Mouse (Mus musculus): ENCODE measurements at regions not wholly inside any gene's neighbourhood (a gene's known extent, or its start where the extent isn't known, plus 50 kb on each side); places are given as distances from the start of the nearest gene placed in this dataset.

DNA sequence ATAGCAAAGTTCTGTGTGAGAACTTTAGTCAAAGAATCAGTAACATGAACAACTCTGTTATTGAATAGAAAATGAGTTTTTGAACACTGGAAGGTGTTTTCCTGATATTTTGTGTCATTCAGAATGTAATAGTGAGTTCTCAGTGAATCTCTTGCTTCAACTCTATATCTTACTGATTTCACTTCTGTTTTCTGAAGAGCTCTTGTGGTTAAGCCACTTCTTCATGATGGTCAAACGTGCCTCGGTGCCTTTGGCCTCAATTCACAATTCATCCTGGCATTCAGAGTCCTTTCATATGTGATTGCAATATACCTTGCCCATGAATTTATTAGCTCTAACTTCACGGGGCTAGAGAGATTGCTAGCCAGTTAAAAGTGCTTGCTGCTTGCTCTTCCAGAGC is 102.3 kb downstream of the Gpr65 start:
- TF ChIP-seq CTCF (IDR thresholded peaks at IDR 0.05; ENCODE audit: low read depth) (no peak), EP300 (IDR thresholded peaks at IDR 0.05; ENCODE audit: low read depth) (no peak)
- Histone ChIP-seq H3K4me1 (replicated peaks; ENCODE audit: control insufficient read depth in 2 of 2, insufficient read depth in 2 of 2, low read length in 1 of 2) (no peaks in the 10 kb centered on the region), H3K36me3 (replicated peaks; ENCODE audit: control insufficient read depth, insufficient read depth, low read depth) (no peaks in the 10 kb centered on the region), H3K27ac (no peak overlapping the region), H3K4me2 (ENCODE audit: low read depth) (no peak overlapping the region), H3K27me3 (ENCODE audit: control insufficient read depth, insufficient read depth, low read length) (no peaks in the 10 kb centered on the region), H3K4me3 (ENCODE audit: insufficient read depth in 1 of 2, low read depth in 2 of 2, low read length in 2 of 2) (no peak overlapping the region), H3K9me3 (ENCODE audit: control insufficient read depth, low read length) (no peaks in the 10 kb centered on the region), H3K9ac (replicated peaks) (no peak overlapping the region)
- ATAC-seq (ENCODE audit: insufficient read depth) (no peak), DNase-seq (ENCODE audit: low read depth in 3 of 3, low spot score in 3 of 3) (no peak)
- WGBS (ENCODE audit: insufficient replicate concordance) = 17% methylated on average over 3 of the region's 3 CpGs

DNA sequence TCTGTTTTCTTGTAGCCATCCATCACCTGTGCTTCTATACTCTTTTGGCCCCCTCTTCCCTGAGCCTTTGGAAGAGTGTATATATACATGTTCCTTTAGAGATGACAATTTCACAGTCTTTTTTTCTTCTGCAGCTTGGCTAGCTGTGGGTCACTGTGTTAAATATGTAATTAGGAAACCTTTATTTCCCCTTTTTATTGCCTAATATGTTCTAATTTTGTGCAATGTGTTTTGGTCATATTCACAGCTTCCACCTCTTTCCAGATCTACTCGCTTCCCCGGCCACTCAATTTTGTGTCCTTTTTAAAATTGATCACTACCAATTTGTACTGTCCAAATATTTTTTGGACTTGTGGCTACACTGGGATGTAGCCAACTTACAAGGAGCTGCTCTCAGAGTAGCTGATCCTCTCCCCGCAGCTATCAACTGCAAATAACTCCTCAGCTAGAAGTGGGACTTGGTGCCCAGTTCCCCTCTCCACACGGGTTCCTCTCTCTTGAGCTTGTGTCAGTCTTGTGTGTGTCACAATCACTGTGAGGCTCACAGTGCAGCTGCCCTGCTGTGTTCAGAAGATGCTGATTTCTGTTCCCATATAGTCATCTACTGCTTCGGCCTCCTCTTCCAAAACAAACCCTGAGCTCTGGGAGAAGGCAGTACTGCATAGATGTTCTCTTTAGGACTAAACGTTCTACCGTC is 106.9 kb downstream of the Gpr65 start:
- WGBS (ENCODE audit: insufficient replicate concordance) = 64% methylated on average over 7 of the region's 7 CpGs
- H3K4me2 ChIP-seq (ENCODE audit: low read depth) = no peak overlapping the region
- H3K27me3 ChIP-seq (ENCODE audit: control insufficient read depth, insufficient read depth, low read length) = no peaks in the 10 kb centered on the region
- H3K36me3 ChIP-seq (replicated peaks; ENCODE audit: control insufficient read depth, insufficient read depth, low read depth) = no peaks in the 10 kb centered on the region
- no peaks in the 10 kb centered on the region for H3K9me3 ChIP-seq (ENCODE audit: control insufficient read depth, low read length)
- ATAC-seq (ENCODE audit: insufficient read depth) (no peak), DNase-seq (ENCODE audit: low read depth in 3 of 3, low spot score in 3 of 3) (peak in 1 of 3 experiments; percentile 7)
- no peaks in the 10 kb centered on the region for H3K4me1 ChIP-seq (replicated peaks; ENCODE audit: control insufficient read depth in 2 of 2, insufficient read depth in 2 of 2, low read length in 1 of 2)
- H3K9ac ChIP-seq (replicated peaks) = no peak overlapping the region
- TF ChIP-seq EP300 (IDR thresholded peaks at IDR 0.05; ENCODE audit: low read depth) (no peak), CTCF (IDR thresholded peaks at IDR 0.05; ENCODE audit: low read depth) (no peak)
- H3K4me3 ChIP-seq (ENCODE audit: insufficient read depth in 1 of 2, low read depth in 2 of 2, low read length in 2 of 2) = no peak overlapping the region
- no peak overlapping the region for H3K27ac ChIP-seq

All from liver, embryonic 14.5 days (tissue).